Mouse (Mus musculus) thymus, adult 2 months (tissue): ENCODE measurements around the gene Rnf2.

Source experiments
- CTCF ChIP-seq: fragments of 200-500 bp; IDR thresholded peaks from 2 replicates; pipeline ENCODE4 v1.5.1; 2012; ENCODE audit warnings: mild to moderate bottlenecking, control low read depth, low read length, moderate library complexity, borderline replicate concordance; ENCODE audit not compliant: control insufficient read depth, poor library complexity, insufficient read depth; ENCODE audit errors: extremely low read depth
- POLR2A ChIP-seq: fragments of 200-500 bp; IDR thresholded peaks from 2 replicates; pipeline ENCODE4 v1.6.1; 2012; ENCODE audit warnings: mild to moderate bottlenecking, low read length, control low read depth, moderate library complexity; ENCODE audit not compliant: control insufficient read depth, poor library complexity, insufficient read depth; ENCODE audit errors: extremely low read depth

DNA sequence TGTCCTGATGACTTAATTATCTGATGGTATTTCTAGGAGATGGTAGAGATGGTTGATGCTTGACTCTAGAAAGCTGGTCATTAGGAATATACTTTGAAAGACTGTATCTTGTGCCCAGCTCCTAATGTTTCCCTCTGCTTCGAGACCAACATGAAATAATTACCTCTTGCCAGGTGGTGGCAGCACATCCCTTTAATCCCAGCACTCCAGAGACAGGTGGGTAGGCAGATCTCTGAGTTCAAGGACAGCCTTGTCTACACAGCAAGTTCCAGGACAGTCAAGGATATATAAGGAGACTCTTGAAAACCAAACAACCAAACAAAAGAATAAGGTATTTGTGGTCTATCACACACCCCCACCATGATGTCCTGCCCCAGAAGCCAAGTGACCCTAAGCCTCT, 17.2 kb downstream of the Rnf2 start:
- TF ChIP-seq CTCF (no peak), POLR2A (no peak)
